Mouse (Mus musculus): ENCODE data around the gene Rps2. TPM values are rescaled to one million over a fixed set of nuclear protein-coding genes. Genes with fewer than 3 reads are reported as not detected.

Rps2 gene
- total RNA-seq, 1 experiment from 2014 or later: 702 TPM

DNA sequence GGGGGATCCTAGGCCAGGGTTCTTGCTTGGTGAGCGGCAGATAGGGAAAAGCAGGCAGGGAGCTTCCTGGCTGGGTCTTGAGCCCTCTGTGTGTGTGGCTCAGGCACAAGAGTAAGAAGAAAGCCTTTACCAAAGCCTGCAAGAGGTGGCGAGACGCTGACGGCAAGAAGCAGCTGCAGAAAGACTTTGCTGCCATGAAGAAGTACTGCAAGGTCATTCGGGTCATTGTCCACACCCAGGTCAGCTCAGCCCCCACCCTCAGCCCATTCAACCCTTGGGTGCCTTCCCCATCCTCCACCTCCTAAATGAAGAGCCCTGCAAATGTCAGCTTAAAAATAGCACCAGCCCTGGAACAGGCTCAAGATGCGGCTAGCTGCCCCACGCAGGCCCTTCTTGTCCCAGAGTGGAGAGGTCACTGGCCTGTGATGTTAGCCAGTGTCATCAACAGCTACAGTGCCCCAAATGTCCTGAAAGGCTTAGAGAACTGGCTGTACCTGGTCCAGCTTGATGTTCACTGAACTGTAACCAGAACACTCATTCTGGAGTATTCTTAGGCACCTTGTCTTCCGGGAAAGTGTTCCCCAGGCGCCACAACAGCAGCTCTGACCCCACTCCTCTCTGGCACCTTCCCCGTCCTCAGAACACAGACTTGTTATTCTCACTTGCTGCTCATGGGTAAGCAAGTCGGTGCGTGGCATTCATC lies 14.5 kb downstream of the Rps2 start:
- DNase-seq: no peak

DNA sequence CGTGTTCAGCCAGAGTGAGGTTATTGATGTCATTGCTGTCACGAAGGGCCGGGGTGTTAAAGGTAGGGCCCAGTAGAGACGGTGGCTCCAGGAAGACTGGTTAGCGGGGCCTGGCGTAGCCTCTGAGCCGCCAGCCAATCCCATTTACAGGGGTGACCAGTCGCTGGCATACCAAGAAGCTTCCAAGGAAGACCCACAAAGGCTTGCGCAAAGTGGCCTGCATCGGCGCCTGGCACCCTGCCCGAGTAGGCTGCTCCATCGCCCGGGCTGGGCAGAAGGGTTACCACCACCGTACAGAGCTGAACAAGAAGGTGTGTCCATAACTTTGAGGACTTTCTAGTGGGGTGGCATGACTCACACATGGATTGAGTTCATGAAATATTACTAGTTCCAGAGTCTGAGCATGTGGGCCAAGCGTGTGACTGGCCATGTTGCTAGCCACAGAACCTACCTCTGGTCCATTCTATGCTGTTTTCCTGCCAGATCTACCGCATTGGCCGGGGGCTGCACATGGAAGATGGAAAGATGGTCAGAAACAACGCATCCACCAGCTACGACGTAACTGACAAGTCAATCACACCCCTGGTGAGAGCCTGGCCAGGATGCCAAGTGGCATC lies 15.6 kb downstream of the Rps2 start:
- DNase-seq: no peak

DNA sequence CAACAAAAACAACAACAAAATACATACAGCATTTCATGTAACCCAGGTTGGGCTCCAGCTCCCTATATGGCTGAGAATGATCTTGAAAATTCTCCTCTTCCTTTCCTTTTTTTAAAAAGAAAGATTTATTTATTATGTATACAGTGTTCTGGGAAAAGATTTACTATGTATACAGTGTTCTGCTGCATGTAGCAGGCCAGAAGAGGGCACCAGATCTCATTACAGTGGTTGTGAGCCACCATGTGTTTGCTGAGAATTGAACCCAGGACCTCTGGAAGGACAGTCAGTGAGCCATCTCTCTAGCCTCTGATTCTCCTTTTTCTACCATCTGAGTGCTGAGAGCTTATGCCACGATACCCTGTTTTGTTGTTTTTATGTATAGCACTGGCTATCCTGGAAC lies 16.6 kb downstream of the Rps2 start:
- no peak for DNase-seq

DNA sequence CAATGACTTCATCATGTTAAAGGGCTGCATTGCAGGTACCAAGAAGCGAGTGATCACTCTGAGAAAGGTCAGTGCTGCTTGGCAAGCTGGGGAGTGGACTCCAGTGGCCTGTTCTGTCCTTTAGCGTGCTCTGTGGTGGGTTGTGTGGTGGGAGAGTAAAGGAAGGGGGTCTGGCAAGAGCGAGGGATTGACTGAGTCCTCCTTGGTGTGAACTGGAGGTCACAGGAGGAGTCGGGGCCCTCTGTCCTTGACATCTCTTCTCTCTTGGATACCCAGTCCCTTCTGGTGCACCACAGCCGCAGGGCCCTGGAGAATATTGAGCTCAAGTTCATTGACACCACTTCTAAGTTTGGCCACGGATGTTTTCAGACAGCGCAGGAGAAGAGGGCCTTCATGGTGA lies 17.5 kb downstream of the Rps2 start:
- no peak for DNase-seq

DNA sequence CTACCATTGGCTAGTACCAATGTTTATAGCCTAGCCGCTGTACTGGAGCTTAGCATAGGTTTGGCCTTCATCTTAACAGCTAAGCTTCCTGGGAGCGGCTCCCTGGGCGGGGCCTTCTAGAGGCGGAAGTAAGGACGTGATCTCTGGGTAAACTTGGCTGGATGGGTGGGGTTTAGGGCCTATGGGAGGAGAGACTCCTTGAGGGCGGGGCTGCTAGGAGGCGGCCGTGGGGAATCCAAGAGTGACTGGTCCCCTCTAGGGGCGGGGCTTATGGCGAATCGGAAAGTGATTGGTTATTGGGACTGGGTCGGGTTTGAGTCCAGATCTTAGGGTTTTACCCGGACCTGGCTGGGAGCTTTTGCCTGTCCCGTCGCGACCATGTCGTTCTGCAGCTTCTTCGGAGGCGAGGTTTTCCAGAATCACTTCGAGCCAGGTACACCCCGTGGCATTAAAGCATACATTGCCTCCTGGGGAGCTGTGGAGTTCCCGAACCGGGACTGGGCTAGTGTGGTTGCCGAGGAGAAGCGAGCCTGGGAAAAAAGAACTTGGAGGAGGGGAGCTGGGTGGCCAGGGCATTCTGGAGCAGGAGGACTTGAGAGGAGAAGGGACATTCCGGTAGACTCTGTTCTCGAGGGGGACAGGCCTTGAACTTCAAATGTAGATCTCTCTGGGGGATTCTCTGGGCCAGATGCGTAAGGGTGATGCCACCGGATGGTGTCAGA lies 18.6 kb downstream of the Rps2 start, which contains the start of gene Msrb1:
TSS of gene Msrb1 (plus strand) at position 313 of the 722 bp plus-strand sequence.
- peak; percentile 99 for DNase-seq

DNA sequence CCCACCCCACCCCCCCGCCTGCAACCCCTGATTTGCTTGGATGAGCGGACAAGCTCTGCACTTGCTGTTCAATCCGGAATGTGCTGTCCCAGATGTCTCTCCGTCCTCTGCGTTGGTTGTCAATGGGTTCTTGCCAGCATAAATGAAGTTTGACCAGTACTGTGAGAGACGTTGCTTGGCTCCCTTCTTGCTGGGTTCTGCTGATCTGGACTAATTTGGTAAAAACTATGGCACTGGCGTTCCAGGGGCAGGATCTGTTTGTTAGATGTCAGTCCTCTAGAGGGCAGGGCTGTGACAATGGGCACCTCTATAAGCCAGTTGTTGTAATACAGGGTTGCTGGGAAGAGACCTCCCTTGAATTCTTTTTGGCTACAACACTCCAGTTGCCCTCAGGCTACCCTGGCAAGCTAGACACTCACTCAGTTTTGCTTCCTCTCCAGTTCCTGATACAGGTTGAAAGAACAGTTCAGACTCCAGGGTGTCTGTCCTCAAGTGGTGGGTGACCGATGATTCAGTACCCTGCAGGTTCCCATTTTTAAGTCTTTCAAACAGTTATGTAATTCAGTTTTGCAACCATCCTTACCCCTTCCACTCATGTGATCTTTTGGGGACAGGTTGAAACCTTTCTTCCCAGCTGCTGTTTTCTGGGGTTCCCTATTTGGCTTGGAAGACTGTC lies 19.4 kb downstream of the Rps2 start:
- peak; percentile 21 for DNase-seq

DNA sequence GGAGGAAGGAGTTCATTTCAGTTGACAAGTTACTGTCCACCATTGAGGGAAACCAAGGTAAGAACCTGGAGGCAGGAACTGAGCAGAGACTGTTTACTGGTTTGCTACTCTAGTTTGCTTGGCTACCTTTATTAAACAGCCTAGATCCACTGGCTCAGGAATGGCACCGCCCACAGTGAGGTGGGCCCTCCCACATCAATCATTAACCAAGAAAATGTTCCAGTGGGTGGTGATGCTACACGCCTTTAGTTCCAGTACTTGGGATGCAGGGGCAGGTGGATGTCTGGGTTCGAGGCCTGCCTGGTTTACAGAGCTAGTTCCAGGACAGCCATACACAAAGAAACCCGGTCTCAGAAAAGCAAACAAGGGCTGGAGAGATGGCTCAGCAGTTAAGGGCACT lies 20.3 kb downstream of the Rps2 start:
- no peak for DNase-seq

DNA sequence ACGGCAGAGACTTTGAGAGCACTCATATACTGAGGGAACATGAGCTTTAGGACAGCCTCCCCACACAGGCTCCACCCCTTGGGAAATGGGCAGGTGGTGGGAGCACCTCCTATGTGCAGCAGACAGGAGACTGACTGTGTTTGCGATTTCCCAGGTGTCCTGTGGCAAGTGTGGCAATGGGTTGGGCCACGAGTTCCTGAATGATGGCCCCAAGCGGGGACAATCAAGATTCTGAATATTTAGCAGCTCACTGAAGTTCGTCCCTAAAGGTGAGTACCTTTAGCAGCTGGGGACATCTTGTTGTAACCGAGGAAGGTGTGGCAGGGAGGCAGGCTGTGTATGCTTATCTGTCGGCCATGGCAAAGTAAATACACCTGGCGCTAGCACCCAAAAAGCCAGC lies 22.0 kb downstream of the Rps2 start:
- no peak for DNase-seq

DNA sequence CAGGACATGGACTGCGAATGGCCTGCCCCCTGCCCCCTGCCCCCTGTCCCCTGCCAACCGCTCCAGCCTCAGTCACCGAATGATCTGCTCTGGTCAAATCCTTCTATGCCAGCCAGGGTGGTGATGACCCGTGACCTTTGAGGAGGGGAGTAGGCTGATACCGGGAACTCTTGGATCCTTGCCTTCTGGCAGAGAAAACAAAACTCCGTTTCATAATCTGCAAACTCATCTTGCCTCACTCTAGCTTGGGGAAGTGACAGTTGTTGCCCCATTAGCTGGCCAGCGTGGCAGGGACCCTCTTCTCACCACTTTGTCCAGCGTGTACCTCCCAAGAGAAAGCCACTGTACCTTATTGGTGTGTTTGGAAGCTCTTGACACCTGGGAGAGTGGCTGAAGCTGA lies 24.4 kb downstream of the Rps2 start:
- DNase-seq: peak; percentile 45

DNA sequence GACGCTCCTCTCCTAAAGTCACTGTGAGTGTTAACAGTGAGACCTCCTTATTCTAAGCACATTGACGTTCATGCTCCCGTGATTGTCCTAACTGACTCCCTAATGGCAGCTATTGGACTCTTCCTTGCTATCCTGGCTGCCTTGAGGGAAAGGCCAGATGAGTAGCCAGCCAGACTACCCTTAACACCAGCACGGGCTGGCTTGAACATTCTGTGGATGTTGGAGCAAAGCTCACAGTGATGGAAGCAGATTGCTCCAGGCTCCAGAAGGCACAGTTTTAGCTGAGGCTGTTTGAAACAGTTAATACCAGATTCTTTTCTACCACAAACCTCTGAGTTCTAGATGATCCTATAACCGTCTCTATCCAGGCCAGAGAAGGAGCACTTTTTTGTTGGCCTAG lies 26.0 kb downstream of the Rps2 start:
- no peak for DNase-seq

DNA sequence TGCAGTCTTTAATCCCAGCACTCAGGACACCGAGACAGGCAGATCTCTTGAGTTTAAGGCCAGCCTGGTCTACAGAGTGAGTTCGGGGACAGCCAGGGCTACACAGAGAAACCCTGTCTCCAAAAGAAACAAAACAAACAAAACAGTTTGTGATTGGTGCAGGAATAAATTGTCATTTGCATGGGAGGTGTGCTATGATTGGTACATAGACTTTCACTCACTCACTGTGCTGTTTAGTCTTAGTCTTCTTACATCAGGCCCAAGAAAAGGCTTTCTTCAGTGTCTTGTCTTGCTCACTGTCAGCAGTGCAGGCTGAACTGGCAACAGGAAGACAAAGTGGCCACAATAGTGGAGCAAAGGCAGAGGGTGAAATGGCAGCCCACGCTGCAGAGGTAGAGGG lies 26.5 kb downstream of the Rps2 start:
- DNase-seq: no peak

DNA sequence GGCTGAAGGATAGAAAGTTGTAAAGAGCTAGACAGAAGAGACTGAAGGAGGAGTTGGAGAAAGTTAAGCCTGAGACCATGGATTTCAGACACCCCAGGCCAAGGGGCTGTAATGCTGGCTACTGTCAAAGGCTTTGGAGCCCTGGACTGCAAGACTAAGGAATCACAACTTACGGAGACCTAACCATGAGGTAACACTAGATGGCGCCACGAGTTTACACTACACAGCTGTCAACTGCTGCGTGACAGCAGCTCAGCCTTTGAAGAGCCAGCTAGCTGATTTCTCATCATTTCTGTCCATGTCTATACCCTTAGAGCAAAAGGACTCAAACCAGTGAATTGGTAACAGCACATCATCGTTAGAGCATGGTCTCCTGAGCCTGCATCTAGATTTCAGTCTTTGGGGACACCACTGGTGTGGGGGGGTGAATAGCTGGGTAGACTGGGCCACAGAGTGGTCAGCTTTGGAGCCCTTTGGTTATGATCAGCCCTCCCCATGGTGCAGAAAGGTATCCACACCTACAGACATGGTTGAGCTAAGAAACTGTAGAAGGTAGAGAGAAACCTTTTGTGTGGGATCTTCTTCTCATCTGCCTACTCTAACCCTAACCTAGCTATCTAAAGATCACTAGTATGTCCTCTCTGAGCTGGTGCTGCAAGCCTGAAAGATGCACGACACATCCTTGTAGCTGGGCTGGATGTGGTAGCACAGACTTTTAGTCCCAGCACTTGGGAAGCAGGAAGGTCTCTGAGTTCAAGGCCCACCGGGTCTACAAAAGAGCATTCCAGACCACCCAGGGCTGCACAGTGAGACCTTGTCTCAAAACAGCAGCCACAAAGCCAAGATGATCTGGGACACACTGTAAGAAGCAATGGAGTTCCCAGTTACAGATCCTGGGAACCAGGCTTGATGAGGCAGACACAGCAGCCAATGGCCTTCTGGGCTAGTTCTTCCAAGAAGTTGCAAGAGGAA lies 27.9 kb downstream of the Rps2 start:
- DNase-seq: peak; percentile 90

DNA sequence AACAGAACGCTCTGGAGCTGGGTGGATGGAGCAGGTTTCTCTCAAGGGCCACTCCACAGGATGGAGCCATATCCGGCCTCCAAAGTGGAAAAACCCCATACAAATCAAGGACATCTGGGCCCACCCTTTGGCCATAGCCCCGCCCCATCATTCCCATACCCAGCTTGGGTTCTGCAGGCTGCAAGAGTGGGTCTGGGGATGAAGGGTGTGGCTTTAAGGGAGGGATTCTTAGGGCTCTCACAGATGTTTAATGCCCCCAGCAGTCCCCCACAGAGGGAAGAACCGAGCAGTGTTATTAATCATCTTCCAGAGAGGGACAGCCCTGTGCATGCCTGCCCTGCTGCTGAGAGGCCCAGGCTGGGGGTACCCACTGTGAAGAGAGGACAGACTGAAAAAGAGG lies 29.1 kb downstream of the Rps2 start:
- DNase-seq: no peak

DNA sequence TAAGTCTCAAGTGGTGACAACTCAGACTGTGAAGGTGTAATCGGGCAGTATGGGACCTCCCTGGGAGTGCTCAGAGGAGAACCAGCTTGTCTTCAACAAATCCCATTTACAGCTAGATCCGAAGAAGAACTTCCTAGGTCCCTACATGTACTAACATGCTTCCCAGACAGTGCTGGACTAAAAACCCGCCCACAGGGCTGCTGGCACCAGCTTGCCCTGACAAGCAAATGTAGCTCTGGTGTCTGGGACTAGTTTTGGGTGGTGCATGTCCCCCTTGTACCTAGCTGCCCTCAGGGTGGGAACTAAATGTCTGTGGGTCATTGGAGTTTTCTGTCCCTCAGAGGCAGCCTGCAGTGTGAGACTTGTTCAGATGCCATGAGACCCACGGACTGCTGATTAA lies 33.6 kb downstream of the Rps2 start:
- DNase-seq: no peak

DNA sequence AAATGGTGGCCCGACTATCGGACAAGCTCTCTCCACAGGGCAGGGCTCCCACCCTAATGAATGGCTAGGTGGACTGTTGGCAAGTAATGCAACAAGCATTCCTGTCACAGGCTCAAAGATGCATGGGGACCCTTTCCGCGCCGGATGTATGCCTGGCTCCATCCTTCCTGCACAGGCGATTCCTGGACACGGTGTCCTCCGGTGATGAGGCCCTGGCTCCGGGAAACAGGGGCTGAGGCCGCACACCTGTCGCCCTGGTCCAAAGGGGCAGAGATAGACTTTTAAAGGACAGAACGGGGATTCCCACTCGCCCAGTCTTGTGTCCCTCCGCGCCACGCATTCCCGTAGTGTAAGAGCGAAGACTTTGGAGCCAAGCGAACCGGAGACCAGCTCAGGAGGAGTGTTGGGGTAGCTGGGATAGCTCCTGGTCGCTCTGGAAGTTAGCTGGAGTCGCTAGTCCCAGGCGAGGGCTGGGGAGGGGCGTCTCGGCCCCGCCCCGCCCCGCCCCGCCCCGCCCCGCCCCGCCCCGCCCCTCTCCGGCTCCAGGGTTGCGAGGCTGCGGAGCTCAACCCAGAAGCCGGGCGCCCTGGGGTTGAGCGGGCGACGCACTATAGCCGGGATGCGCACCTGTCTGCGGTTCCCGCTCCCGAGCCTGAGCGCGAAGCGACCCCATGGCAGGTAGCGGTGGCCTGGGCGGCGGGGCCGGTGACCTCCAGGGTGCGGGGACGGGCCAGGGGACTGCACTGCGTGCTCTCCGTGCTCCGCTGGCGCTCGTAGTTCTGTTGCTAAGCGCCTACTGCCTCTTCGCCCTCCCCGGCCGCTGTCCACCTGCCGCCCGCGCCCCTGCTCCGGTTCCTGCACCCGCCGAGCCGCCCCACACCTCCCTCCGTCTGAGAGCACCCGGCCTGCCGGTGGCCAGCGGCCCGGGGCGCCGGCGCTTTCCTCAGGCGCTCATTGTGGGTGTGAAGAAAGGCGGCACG lies 34.8 kb downstream of the Rps2 start, which contains the start of gene Hs3st6:
TSS of gene Hs3st6 (plus strand) at position 574 of the 980 bp plus-strand sequence.
- peak; percentile 48 for DNase-seq

DNA sequence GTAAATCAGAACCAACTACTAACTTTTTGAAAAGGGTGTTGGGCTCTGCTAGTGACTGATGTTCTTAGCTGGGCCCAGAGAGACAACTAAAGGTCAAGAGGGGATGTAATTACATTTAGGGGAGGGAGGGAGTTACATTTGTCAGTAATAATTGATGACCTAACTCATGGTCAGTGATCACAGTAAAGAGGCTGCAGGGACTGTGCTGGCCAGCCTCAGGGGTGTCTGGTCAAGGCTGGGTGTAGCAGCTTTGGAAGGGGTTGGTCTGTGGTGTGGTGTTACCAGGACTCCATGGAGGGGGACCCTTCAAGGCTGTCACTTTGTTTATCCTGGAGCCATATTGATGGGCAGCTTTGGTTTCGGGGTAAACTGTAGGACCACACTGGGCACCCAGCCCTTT lies 39.5 kb downstream of the Rps2 start:
- no peak for DNase-seq

DNA sequence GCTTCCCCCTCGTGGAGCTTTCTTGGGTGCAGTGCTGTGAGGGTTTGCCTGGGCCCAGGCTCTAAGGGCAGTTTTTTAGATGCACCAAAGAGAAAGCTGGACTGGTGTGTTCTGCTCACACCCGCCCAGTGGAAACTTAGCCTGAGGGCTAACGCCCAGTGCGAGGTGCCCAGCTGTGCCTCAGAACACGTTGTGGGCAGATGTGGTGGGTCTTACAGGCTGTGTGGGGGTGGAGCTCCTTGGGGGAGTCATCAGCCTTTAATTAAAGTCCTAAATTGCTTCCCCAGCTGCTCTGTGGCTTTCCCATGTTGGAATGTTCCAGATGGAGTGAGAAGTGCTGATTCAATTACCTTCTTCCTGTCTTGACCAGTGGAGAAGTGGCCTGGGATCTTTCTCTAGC lies 43.2 kb downstream of the Rps2 start:
- DNase-seq: no peak

DNA sequence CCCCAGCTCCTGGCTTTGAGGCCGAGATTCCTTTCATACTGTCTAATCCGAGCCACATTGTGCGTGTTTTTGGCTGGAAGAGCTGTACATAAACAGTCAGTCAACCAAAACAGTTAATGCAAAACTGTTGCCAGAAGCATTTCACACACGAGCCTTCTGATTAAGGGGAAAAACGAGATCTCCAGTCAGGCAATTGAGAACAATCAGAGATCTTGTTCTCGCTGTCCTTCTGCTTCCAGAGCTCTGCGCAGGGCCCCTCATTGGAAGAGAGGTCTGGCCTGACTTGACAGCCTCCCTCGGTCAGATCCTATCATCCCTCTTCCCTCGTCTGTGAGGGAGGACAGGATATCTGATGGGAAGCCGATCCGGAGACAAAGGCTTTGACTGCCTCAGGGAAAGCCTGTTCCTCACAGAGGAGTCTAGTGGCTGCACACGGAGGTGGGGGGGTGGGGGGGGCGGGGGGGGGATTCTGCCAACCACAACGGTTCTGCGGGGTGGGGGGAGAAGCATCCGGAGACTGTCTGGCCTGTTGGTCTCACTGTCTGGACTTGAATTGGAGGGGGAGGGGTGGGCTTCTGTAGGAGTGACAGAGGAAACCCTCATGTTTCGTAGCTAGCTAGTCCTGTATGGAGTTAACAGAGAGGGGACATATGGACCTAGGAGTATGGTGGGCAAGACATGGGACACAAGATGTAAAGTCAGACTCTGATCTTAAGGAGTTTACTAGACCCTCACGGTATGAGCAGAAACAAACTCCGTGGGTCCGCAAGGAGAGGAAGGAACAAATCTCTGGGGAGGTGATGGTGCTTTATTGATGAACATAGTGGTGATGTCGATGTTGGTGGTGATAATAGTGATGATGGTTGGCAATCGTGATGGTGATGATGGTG lies 47.3 kb downstream of the Rps2 start:
- peak; percentile 18 for DNase-seq

DNA sequence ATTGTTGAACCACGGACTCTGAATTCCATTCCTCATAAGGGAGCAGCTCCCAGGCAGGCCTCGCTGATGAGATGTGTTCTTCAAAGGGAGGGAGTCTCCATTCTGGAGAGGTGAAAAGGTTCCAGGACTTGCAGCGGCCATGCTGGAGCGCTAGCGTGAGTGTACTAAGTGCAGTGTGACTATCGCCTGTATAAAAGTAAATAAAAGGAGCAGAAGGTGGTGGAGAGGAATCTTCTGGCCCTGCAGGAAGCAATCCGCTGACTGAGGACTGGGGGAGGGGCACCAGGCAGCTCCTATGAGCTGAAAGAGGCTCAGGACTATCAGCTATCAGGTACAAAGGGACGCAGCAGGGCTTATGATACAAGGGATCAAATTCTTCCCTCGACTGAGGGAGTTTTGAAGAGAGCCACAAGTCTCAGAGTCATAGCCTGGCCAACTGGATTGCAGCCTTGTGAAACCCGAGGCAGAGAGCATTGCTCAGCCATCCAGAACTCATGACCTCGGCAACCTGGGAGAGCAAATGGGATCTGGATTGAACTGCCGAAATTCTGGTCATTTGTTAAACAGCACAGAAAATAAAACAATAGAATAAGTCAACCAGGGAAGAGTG lies 48.5 kb downstream of the Rps2 start:
- DNase-seq: no peak
